Mouse (Mus musculus) CH12.LX (cell line): Measurements from ENCODE around the gene Cobll1.

Source experiments
- CHD2 ChIP-seq: IDR thresholded peaks from 2 replicates; pipeline ENCODE4 v1.6.1; 2011; ENCODE audit warnings: low read length, improper control_type of control experiment
- CTCF ChIP-seq, 2 experiments: IDR thresholded peaks in 1 of 2; conservative IDR thresholded peaks in 1 of 2; 2 replicates each; pipeline ENCODE4 v1.5.1; 2011 to 2012; ENCODE audit warnings: low read depth in 2 of 2, low read length in 2 of 2, improper control_type of control experiment in 1 of 2, inconsistent platforms in 1 of 2, mild to moderate bottlenecking in 1 of 2, moderate library complexity in 1 of 2
- JUN ChIP-seq: IDR thresholded peaks from 2 replicates; pipeline ENCODE4 v1.6.1; 2011; ENCODE audit warnings: low read depth, mild to moderate bottlenecking, low read length, improper control_type of control experiment, moderate library complexity; ENCODE audit not compliant: insufficient read depth
- POLR2AphosphoS2 ChIP-seq: IDR thresholded peaks from 2 replicates; pipeline ENCODE4 v1.6.1; 2011; ENCODE audit warnings: low read depth, low read length, improper control_type of control experiment
- SMC3 ChIP-seq: IDR thresholded peaks from 2 replicates; pipeline ENCODE4 v1.6.1; 2011; ENCODE audit warnings: low read depth, low read length, improper control_type of control experiment

DNA sequence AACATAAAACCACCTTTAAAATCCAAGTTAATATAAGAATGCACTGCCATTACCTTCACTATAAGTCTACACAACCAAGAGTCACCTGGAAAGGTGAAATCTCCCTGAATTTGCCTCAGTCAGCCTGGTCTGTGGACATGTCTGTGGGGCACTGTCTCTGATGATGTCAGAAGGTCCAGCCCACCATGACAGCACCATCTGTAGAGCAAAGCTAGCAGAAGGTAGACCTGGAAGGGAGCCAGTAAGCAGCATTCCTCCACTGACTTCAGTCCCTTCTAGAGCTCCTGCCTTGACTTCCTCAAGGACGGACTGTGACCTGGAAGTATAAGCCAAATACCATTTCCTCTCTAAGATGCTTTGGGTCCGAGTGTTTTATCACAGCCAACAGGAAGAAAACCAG, 17.6 kb downstream of the Cobll1 start:
- TF ChIP-seq CTCF (conservative IDR thresholded peaks at IDR 0.05 in 1 of 2, IDR thresholded peaks at IDR 0.05 in 1 of 2; ENCODE audit: low read depth in 2 of 2, low read length in 2 of 2) = no peak
- TF ChIP-seq CHD2 = no peak
- no peak for TF ChIP-seq SMC3
- TF ChIP-seq POLR2AphosphoS2 = no peak
- no peak for TF ChIP-seq JUN
